Mouse (Mus musculus) neural tube, embryonic 12.5 days (tissue): ENCODE results near the gene Zbtb12. TPM values are rescaled to one million over a fixed set of nuclear protein-coding genes. Genes with fewer than 3 reads are reported as not detected.

ENCODE experiments used
- ATAC-seq: fragments of 200-750 bp; cut with Nextera tagmentation; 2 replicates; pipeline ENCODE4 v1.8.0; 2017; ENCODE audit warnings: low read depth, mild to moderate bottlenecking, moderate TSS enrichment, moderate library complexity; ENCODE audit not compliant: low FRiP score
- H3K27ac ChIP-seq: fragments of 300-500 bp; sonication (generic); 2 replicates; pipeline ENCODE4 v1.5.1; 2016
- H3K27me3 ChIP-seq: fragments of 300-500 bp; sonication (generic); replicated peaks from 2 replicates; pipeline ENCODE4 v1.6.1; 2016; ENCODE audit warnings: mild to moderate bottlenecking
- H3K36me3 ChIP-seq: fragments of 300-500 bp; sonication (generic); 2 replicates; pipeline ENCODE4 v1.6.1; 2016; ENCODE audit warnings: mild to moderate bottlenecking
- H3K4me1 ChIP-seq: fragments of 300-500 bp; sonication (generic); 2 replicates; pipeline ENCODE4 v1.6.1; 2016
- H3K4me2 ChIP-seq: fragments of 300-500 bp; sonication (generic); replicated peaks from 2 replicates; pipeline ENCODE4 v1.6.1; 2016; ENCODE audit warnings: mild to moderate bottlenecking
- H3K4me3 ChIP-seq: fragments of 300-500 bp; sonication (generic); 2 replicates; pipeline ENCODE4 v1.5.1; 2016
- H3K9ac ChIP-seq: fragments of 300-500 bp; sonication (generic); 2 replicates; pipeline ENCODE4 v1.6.1; 2016; ENCODE audit warnings: mild to moderate bottlenecking
- H3K9me3 ChIP-seq: fragments of 300-500 bp; sonication (generic); 2 replicates; pipeline ENCODE4 v1.6.1; 2016; ENCODE audit warnings: mild to moderate bottlenecking
- WGBS: fragments of 180-500 bp; shearing (Covaris S2); methylation state at CpG from one replicate; pipeline ENCODE4 v1.1.7; 2016; 5-methylcytosine and 5-hydroxymethylcytosine counted together
- microRNA-seq: library from miRNA; unstranded; fragments of <30 nt; microRNA quantifications from one replicate; pipeline ENCODE4, GENCODE M21; 2017
- polyA plus RNA-seq: library from polyadenylated mRNA; unstranded; fragments of >200 nt; fragmentation: Nextera tagmentation; extraction: Ambion mirVana; gene quantifications from 2 replicates; pipeline ENCODE4 v1.2.1, GENCODE M21; 2016

Gene Zbtb12
- polyA plus RNA-seq, 1 experiment from 2014 or later = 11.5 TPM

- Histone ChIP-seq H3K27ac (no peak overlapping the region), H3K27me3 (no peaks in the 10 kb centered on the region), H3K36me3 (peaks cover 18% of the 10 kb centered on the region), H3K4me3 (no peak overlapping the region), H3K9me3 (no peaks in the 10 kb centered on the region), H3K4me2 (no peak overlapping the region), H3K9ac (no peak overlapping the region), H3K4me1 (peaks cover 5% of the 10 kb centered on the region; the same call in 1 of the 2 replicates)
- ATAC-seq = no peak
- WGBS = 83% methylated on average over 6 of the region's 6 CpGs
Observed at GRCm38 (mm10) chr17:34937960-34938505, 58.8 kb downstream of the Zbtb12 start.

GRCm38 (mm10) chr17:34941344-34942041 lies 62.2 kb downstream of the Zbtb12 start:
- WGBS = 7% methylated on average over 15 of the region's 15 CpGs
- H3K9me3 ChIP-seq = no peaks in the 10 kb centered on the region
- peak overlapping the region; percentile 5; the same call in 1 of the 2 replicates for H3K4me3 ChIP-seq
- no peak overlapping the region for H3K27ac ChIP-seq
- H3K9ac ChIP-seq = 0 out of 2 replicates have a peak overlapping the region, but pooled peaks have one; percentile 18
- H3K4me1 ChIP-seq = peaks cover 5% of the 10 kb centered on the region; the same call in 1 of the 2 replicates
- no peaks in the 10 kb centered on the region for H3K27me3 ChIP-seq
- ATAC-seq = no peak
- peak overlapping the region; percentile 53 for H3K4me2 ChIP-seq
- H3K36me3 ChIP-seq = peaks cover 2% of the 10 kb centered on the region; the same call in 1 of the 2 replicates

GRCm38 (mm10) chr17:34943128-34943815 lies 64.0 kb downstream of the Zbtb12 start:
- WGBS = 77% methylated on average over 4 of the region's 4 CpGs
- Histone ChIP-seq H3K4me1 (peaks cover 5% of the 10 kb centered on the region; the same call in 1 of the 2 replicates), H3K9ac (no peak overlapping the region), H3K9me3 (no peaks in the 10 kb centered on the region), H3K27me3 (no peaks in the 10 kb centered on the region), H3K36me3 (no peaks in the 10 kb centered on the region), H3K27ac (no peak overlapping the region), H3K4me3 (no peak overlapping the region), H3K4me2 (no peak overlapping the region)
- ATAC-seq = no peak

GRCm38 (mm10) chr17:34944362-34944761 lies 65.1 kb downstream of the Zbtb12 start:
- H3K4me3 ChIP-seq = no peak overlapping the region
- ATAC-seq = no peak
- peaks cover 5% of the 10 kb centered on the region; the same call in 1 of the 2 replicates for H3K4me1 ChIP-seq
- H3K9me3 ChIP-seq = no peaks in the 10 kb centered on the region
- no peak overlapping the region for H3K4me2 ChIP-seq
- H3K9ac ChIP-seq = no peak overlapping the region
- H3K27ac ChIP-seq = no peak overlapping the region
- peaks cover 1% of the 10 kb centered on the region for H3K36me3 ChIP-seq
- no peaks in the 10 kb centered on the region for H3K27me3 ChIP-seq

Small RNA genes lying within 50 kb of the gene (microRNA-seq; reads per million reads assigned to microRNA genes)
- 1.1 reads per million for gene Mir6970
- gene Mir6971 = 0.66 reads per million
- gene Mir6972 = not detected

Other genes starting within 250 kb of the Zbtb12 start
- gene Prrt1, start 249.9 kb upstream of the Zbtb12 start, polyA plus RNA-seq = 1.4 and 1.6 TPM in 2 replicates
- gene Fkbpl, start 234.7 kb upstream of the Zbtb12 start, polyA plus RNA-seq = 17.4 and 17.5 TPM in 2 replicates
- gene Atf6b, start 232.3 kb upstream of the Zbtb12 start, polyA plus RNA-seq = 116 and 120 TPM in 2 replicates
- 0.03 TPM in 2 replicates for gene Tnxb, start 208.9 kb upstream of the Zbtb12 start, polyA plus RNA-seq
- gene C4b, start 135.6 kb upstream of the Zbtb12 start, polyA plus RNA-seq = not detected in 2 replicates
- gene Cyp21a1, start 74.9 kb upstream of the Zbtb12 start, polyA plus RNA-seq = not detected in 2 replicates
- gene Stk19, start 42.5 kb upstream of the Zbtb12 start, polyA plus RNA-seq = 30.8 and 30.9 TPM in 2 replicates
- 64.1 and 66.2 TPM in 2 replicates for gene Dxo, start 42.5 kb upstream of the Zbtb12 start, polyA plus RNA-seq
- gene Skiv2l, start 29.3 kb upstream of the Zbtb12 start, polyA plus RNA-seq = 61.2 and 64.7 TPM in 2 replicates
- 95.9 and 98.6 TPM in 2 replicates for gene Nelfe, start 29.1 kb upstream of the Zbtb12 start, polyA plus RNA-seq
- gene Cfb, start 17.0 kb upstream of the Zbtb12 start, polyA plus RNA-seq = 2.0 and 3.0 TPM in 2 replicates
- not detected in 2 replicates for gene Gm20547, start 2.6 kb downstream of the Zbtb12 start, polyA plus RNA-seq
- gene C2, start 18.8 kb downstream of the Zbtb12 start, polyA plus RNA-seq = 1.0 and 1.5 TPM in 2 replicates
- gene Ehmt2, start 19.0 kb downstream of the Zbtb12 start, polyA plus RNA-seq = 113 and 117 TPM in 2 replicates
- gene Slc44a4, start 35.0 kb downstream of the Zbtb12 start, polyA plus RNA-seq = not detected in 2 replicates
- gene Neu1, start 51.8 kb downstream of the Zbtb12 start, polyA plus RNA-seq = 24.4 and 27.3 TPM in 2 replicates
- 0.26 TPM in 1 of 2 replicates, not detected in the other for gene Hspa1b, start 79.8 kb downstream of the Zbtb12 start, polyA plus RNA-seq
- not detected in 2 replicates for gene Gm20481, start 90.4 kb downstream of the Zbtb12 start, polyA plus RNA-seq
- 3.1 and 3.5 TPM in 2 replicates for gene Hspa1a, start 92.7 kb downstream of the Zbtb12 start, polyA plus RNA-seq
- gene Hspa1l, start 93.2 kb downstream of the Zbtb12 start, polyA plus RNA-seq = 1.4 and 2.3 TPM in 2 replicates
- 150 and 158 TPM in 2 replicates for gene Lsm2, start 102.4 kb downstream of the Zbtb12 start, polyA plus RNA-seq
- 118 and 119 TPM in 2 replicates for gene Vars, start 121.5 kb downstream of the Zbtb12 start, polyA plus RNA-seq
- 0.06 and 0.15 TPM in 2 replicates for gene Vwa7, start 137.1 kb downstream of the Zbtb12 start, polyA plus RNA-seq
- gene Sapcd1, start 148.5 kb downstream of the Zbtb12 start, polyA plus RNA-seq = 3.8 and 5.0 TPM in 2 replicates
- gene Msh5, start 167.3 kb downstream of the Zbtb12 start, polyA plus RNA-seq = 3.1 and 4.1 TPM in 2 replicates
- gene Clic1, start 170.5 kb downstream of the Zbtb12 start, polyA plus RNA-seq = 169 and 178 TPM in 2 replicates
- 564 and 591 TPM in 2 replicates for gene Ddah2, start 179.6 kb downstream of the Zbtb12 start, polyA plus RNA-seq
- gene Ly6g6c, start 185.9 kb downstream of the Zbtb12 start, polyA plus RNA-seq = not detected in 2 replicates
- 0.81 and 0.88 TPM in 2 replicates for gene Mpig6b, start 186.7 kb downstream of the Zbtb12 start, polyA plus RNA-seq
- 0.38 and 0.57 TPM in 2 replicates for gene Ly6g6e, start 197.4 kb downstream of the Zbtb12 start, polyA plus RNA-seq
- gene Ly6g6d, start 198.6 kb downstream of the Zbtb12 start, polyA plus RNA-seq = 1.9 and 2.2 TPM in 2 replicates
- 0.23 and 0.84 TPM in 2 replicates for gene Ly6g6f, start 206.1 kb downstream of the Zbtb12 start, polyA plus RNA-seq
- gene Abhd16a, start 209.8 kb downstream of the Zbtb12 start, polyA plus RNA-seq = 78.7 and 83.6 TPM in 2 replicates
- not detected in 2 replicates for gene Ly6g5c, start 228.8 kb downstream of the Zbtb12 start, polyA plus RNA-seq
- gene Ly6g5b, start 235.9 kb downstream of the Zbtb12 start, polyA plus RNA-seq = 1.1 TPM in 2 replicates
- 24.9 and 28.0 TPM in 2 replicates for gene Gpank1, start 242.0 kb downstream of the Zbtb12 start, polyA plus RNA-seq
- 289 and 295 TPM in 2 replicates for gene Csnk2b, start 242.6 kb downstream of the Zbtb12 start, polyA plus RNA-seq
- gene D17H6S53E, start 246.9 kb downstream of the Zbtb12 start, polyA plus RNA-seq = 6.1 and 7.8 TPM in 2 replicates